Mouse (Mus musculus): ENCODE measurements around the gene Trim29. TPM values are rescaled to one million over a fixed set of nuclear protein-coding genes. Genes with fewer than 3 reads are reported as not detected.
A peak's percentile ranks its signal among the peaks of the same experiment; 100 is the strongest.

The Trim29 gene
- polyA plus RNA-seq (2012; rRNA removed) = 0.19 and 0.26 TPM in 2 replicates

- H3K36me3 ChIP-seq (ENCODE audit: control insufficient read depth, insufficient read depth, low read length) = no peaks in the 10 kb centered on the region
- no peak within 1 kb of the TSS for H3K27ac ChIP-seq (ENCODE audit: control insufficient read depth, insufficient read depth, low read depth, low read length)
- H3K4me3 ChIP-seq (ENCODE audit: control insufficient read depth, low read depth, low read length) = no peak within 1 kb of the TSS
- H3K27me3 ChIP-seq (ENCODE audit: control insufficient read depth, insufficient read depth, low read length) = no peaks in the 10 kb centered on the region
- peaks cover 11% of the 10 kb centered on the region; the same call in 1 of the 2 replicates for H3K4me1 ChIP-seq (ENCODE audit: control insufficient read depth, insufficient read depth, low read length)
- TF ChIP-seq POLR2A (IDR thresholded peaks at IDR 0.05; ENCODE audit: control insufficient read depth, low read depth, low read length) (no peak), CTCF (IDR thresholded peaks at IDR 0.05; ENCODE audit: control insufficient read depth, insufficient read depth, insufficient replicate concordance, low read depth, low read length) (no peak)
Observed at GRCm38 (mm10) chr9:43310538-43310937, at the start of gene Trim29. Gene Trim29, plus strand, starts transcription at chr9:43310848.

- TF ChIP-seq POLR2A (IDR thresholded peaks at IDR 0.05; ENCODE audit: control insufficient read depth, low read depth, low read length) = no peak
- no peak for TF ChIP-seq CTCF (IDR thresholded peaks at IDR 0.05; ENCODE audit: control insufficient read depth, insufficient read depth, insufficient replicate concordance, low read depth, low read length)
- Histone ChIP-seq H3K27ac (ENCODE audit: control insufficient read depth, insufficient read depth, low read depth, low read length) (no peak overlapping the region), H3K27me3 (ENCODE audit: control insufficient read depth, insufficient read depth, low read length) (no peaks in the 10 kb centered on the region), H3K4me1 (ENCODE audit: control insufficient read depth, insufficient read depth, low read length) (peaks cover 2% of the 10 kb centered on the region), H3K36me3 (ENCODE audit: control insufficient read depth, insufficient read depth, low read length) (no peaks in the 10 kb centered on the region), H3K4me3 (ENCODE audit: control insufficient read depth, low read depth, low read length) (no peak overlapping the region)
Observed at GRCm38 (mm10) chr9:43261124-43261907, 49.3 kb upstream of the Trim29 start.

GRCm38 (mm10) chr9:43261941-43262340 is 48.7 kb upstream of the Trim29 start:
- TF ChIP-seq CTCF (IDR thresholded peaks at IDR 0.05; ENCODE audit: control insufficient read depth, insufficient read depth, insufficient replicate concordance, low read depth, low read length) = no peak
- no peak for TF ChIP-seq POLR2A (IDR thresholded peaks at IDR 0.05; ENCODE audit: control insufficient read depth, low read depth, low read length)
- Histone ChIP-seq H3K4me3 (ENCODE audit: control insufficient read depth, low read depth, low read length) (no peak overlapping the region), H3K36me3 (ENCODE audit: control insufficient read depth, insufficient read depth, low read length) (no peaks in the 10 kb centered on the region), H3K4me1 (ENCODE audit: control insufficient read depth, insufficient read depth, low read length) (peaks cover 2% of the 10 kb centered on the region), H3K27ac (ENCODE audit: control insufficient read depth, insufficient read depth, low read depth, low read length) (no peak overlapping the region; the same call in 1 of the 2 replicates), H3K27me3 (ENCODE audit: control insufficient read depth, insufficient read depth, low read length) (no peaks in the 10 kb centered on the region)

- H3K4me3 ChIP-seq (ENCODE audit: control insufficient read depth, low read depth, low read length) = no peak overlapping the region
- TF ChIP-seq CTCF (IDR thresholded peaks at IDR 0.05; ENCODE audit: control insufficient read depth, insufficient read depth, insufficient replicate concordance, low read depth, low read length) (no peak), POLR2A (IDR thresholded peaks at IDR 0.05; ENCODE audit: control insufficient read depth, low read depth, low read length) (no peak)
- no peak overlapping the region; the same call in 1 of the 2 replicates for H3K27ac ChIP-seq (ENCODE audit: control insufficient read depth, insufficient read depth, low read depth, low read length)
- H3K4me1 ChIP-seq (ENCODE audit: control insufficient read depth, insufficient read depth, low read length) = peaks cover 2% of the 10 kb centered on the region
- no peaks in the 10 kb centered on the region for H3K36me3 ChIP-seq (ENCODE audit: control insufficient read depth, insufficient read depth, low read length)
- no peaks in the 10 kb centered on the region for H3K27me3 ChIP-seq (ENCODE audit: control insufficient read depth, insufficient read depth, low read length)
Observed at GRCm38 (mm10) chr9:43262390-43262789, 48.3 kb upstream of the Trim29 start.

- TF ChIP-seq CTCF (IDR thresholded peaks at IDR 0.05; ENCODE audit: control insufficient read depth, insufficient read depth, insufficient replicate concordance, low read depth, low read length) (no peak), POLR2A (IDR thresholded peaks at IDR 0.05; ENCODE audit: control insufficient read depth, low read depth, low read length) (no peak)
- Histone ChIP-seq H3K36me3 (ENCODE audit: control insufficient read depth, insufficient read depth, low read length) (no peaks in the 10 kb centered on the region), H3K27ac (ENCODE audit: control insufficient read depth, insufficient read depth, low read depth, low read length) (no peak overlapping the region; the same call in 1 of the 2 replicates), H3K27me3 (ENCODE audit: control insufficient read depth, insufficient read depth, low read length) (no peaks in the 10 kb centered on the region), H3K4me3 (ENCODE audit: control insufficient read depth, low read depth, low read length) (no peak overlapping the region), H3K4me1 (ENCODE audit: control insufficient read depth, insufficient read depth, low read length) (peaks cover 2% of the 10 kb centered on the region)
Observed at GRCm38 (mm10) chr9:43262811-43263550, 47.7 kb upstream of the Trim29 start.

GRCm38 (mm10) chr9:43263946-43264451 is 46.6 kb upstream of the Trim29 start:
- TF ChIP-seq CTCF (IDR thresholded peaks at IDR 0.05; ENCODE audit: control insufficient read depth, insufficient read depth, insufficient replicate concordance, low read depth, low read length) (no peak), POLR2A (IDR thresholded peaks at IDR 0.05; ENCODE audit: control insufficient read depth, low read depth, low read length) (no peak)
- peak overlapping the region; percentile 80 for H3K27ac ChIP-seq (ENCODE audit: control insufficient read depth, insufficient read depth, low read depth, low read length)
- H3K4me3 ChIP-seq (ENCODE audit: control insufficient read depth, low read depth, low read length) = no peak overlapping the region
- peaks cover 2% of the 10 kb centered on the region for H3K4me1 ChIP-seq (ENCODE audit: control insufficient read depth, insufficient read depth, low read length)
- no peaks in the 10 kb centered on the region for H3K36me3 ChIP-seq (ENCODE audit: control insufficient read depth, insufficient read depth, low read length)
- H3K27me3 ChIP-seq (ENCODE audit: control insufficient read depth, insufficient read depth, low read length) = no peaks in the 10 kb centered on the region

- H3K27me3 ChIP-seq (ENCODE audit: control insufficient read depth, insufficient read depth, low read length) = no peaks in the 10 kb centered on the region
- no peak overlapping the region; the same call in 1 of the 2 replicates for H3K27ac ChIP-seq (ENCODE audit: control insufficient read depth, insufficient read depth, low read depth, low read length)
- TF ChIP-seq POLR2A (IDR thresholded peaks at IDR 0.05; ENCODE audit: control insufficient read depth, low read depth, low read length) (no peak), CTCF (IDR thresholded peaks at IDR 0.05; ENCODE audit: control insufficient read depth, insufficient read depth, insufficient replicate concordance, low read depth, low read length) (no peak)
- no peaks in the 10 kb centered on the region for H3K36me3 ChIP-seq (ENCODE audit: control insufficient read depth, insufficient read depth, low read length)
- peaks cover 2% of the 10 kb centered on the region for H3K4me1 ChIP-seq (ENCODE audit: control insufficient read depth, insufficient read depth, low read length)
- no peak overlapping the region for H3K4me3 ChIP-seq (ENCODE audit: control insufficient read depth, low read depth, low read length)
Observed at GRCm38 (mm10) chr9:43265194-43265593, 45.5 kb upstream of the Trim29 start.

All from testis, adult 2 months (tissue).